Comparison of ENCODE assay signal across 8 mouse cellular contexts in genomic region chr10:10408166-10408565, GRCm38 (mm10).
DNase-seq lines count a peak whose midpoint lies in the region; ATAC-seq and TF ChIP-seq lines count a peak whose summit lies in the region.

No protein-coding gene starts in this region.

- peak; percentile 88 for TF ChIP-seq CTCF in layer of hippocampus, adult 2 months (conservative IDR thresholded peaks at IDR 0.05)
- TF ChIP-seq CTCF in cerebellum, adult 2 months (IDR thresholded peaks at IDR 0.05; ENCODE audit: borderline replicate concordance, insufficient read depth, low read depth, low read length), result peak; percentile 24; the same call in 1 of the 2 replicates

- peak; percentile 88 for ATAC-seq in hindbrain, embryonic 14.5 days (ENCODE audit: low FRiP score)
- peak; percentile 89 for ATAC-seq in monocyte, adult 5-6 weeks (replicated peaks; ENCODE audit: insufficient number of reproducible peaks, low FRiP score, low TSS enrichment, poor library complexity, severe bottlenecking)

- no peaks in the 10 kb centered on the region for H3K27me3 ChIP-seq in cerebellum, adult 2 months (ENCODE audit: control insufficient read depth, insufficient read depth, low read length)
- no peaks in the 10 kb centered on the region for H3K27me3 ChIP-seq in hindbrain, embryonic 14.5 days (ENCODE audit: control insufficient read depth, insufficient read depth, low read length)

- WGBS in cerebellum, adult 2 months, result 7% methylated on average over 3 of the region's 3 CpGs
- WGBS in hindbrain, embryonic 14.5 days, result 49% methylated on average over 3 of the region's 3 CpGs

- peak; percentile 26 to 76 for DNase-seq in layer of hippocampus, adult 2 months (ENCODE audit: low spot score in 2 of 2)
- no peak for DNase-seq in layer of hippocampus, adult 8-10 months (ENCODE audit: low spot score in 2 of 2)
- peak; percentile 86 for DNase-seq in NIH3T3 (ENCODE audit: low read depth)
- peak in 1 of 2 experiments; percentile 67 for DNase-seq in cerebellum, adult 2 months
- DNase-seq in hindbrain, embryonic 14.5 days (ENCODE audit: low spot score), result peak; percentile 83
- no peak for DNase-seq in ovary, postnatal 36 days (ENCODE audit: low spot score)
- no peak for DNase-seq in spleen, adult 12 weeks (ENCODE audit: low spot score)

- no peaks in the 10 kb centered on the region for H3K9me3 ChIP-seq in hindbrain, embryonic 14.5 days (ENCODE audit: control insufficient read depth, low read length)

- no peak for TF ChIP-seq POLR2A in cerebellum, adult 2 months (IDR thresholded peaks at IDR 0.05; ENCODE audit: borderline replicate concordance, insufficient read depth, low read length)

- H3K4me1 ChIP-seq in cerebellum, adult 2 months (ENCODE audit: control insufficient read depth, insufficient read depth, low read length), result no peaks in the 10 kb centered on the region
- H3K4me1 ChIP-seq in hindbrain, embryonic 14.5 days (replicated peaks; ENCODE audit: control insufficient read depth, insufficient read depth, low read length), result no peaks in the 10 kb centered on the region

- no peaks in the 10 kb centered on the region for H3K36me3 ChIP-seq in hindbrain, embryonic 14.5 days (replicated peaks; ENCODE audit: control insufficient read depth, insufficient read depth)

- no peak overlapping the region for H3K27ac ChIP-seq in layer of hippocampus, adult 2 months
- H3K27ac ChIP-seq in cerebellum, adult 2 months (ENCODE audit: insufficient read depth, low read length), result no peak overlapping the region
- no peak overlapping the region for H3K27ac ChIP-seq in hindbrain, embryonic 14.5 days

- no peak overlapping the region for H3K9ac ChIP-seq in hindbrain, embryonic 14.5 days

- H3K4me3 ChIP-seq in layer of hippocampus, adult 2 months, result no peak overlapping the region
- H3K4me3 ChIP-seq in cerebellum, adult 2 months (replicated peaks; ENCODE audit: insufficient read depth, low read depth, low read length), result no peak overlapping the region
- H3K4me3 ChIP-seq in hindbrain, embryonic 14.5 days (replicated peaks; ENCODE audit: low read length), result no peak overlapping the region

- H3K4me2 ChIP-seq in hindbrain, embryonic 14.5 days (replicated peaks), result no peak overlapping the region

Comparison
In these comparisons a context has a peak if more than half of its experiments do, and no peak if none do; other contexts are left out.
1. DNase-seq: peak in layer of hippocampus, adult 2 months (2 of 2), NIH3T3 (single experiment) and hindbrain, embryonic 14.5 days (single experiment); none in layer of hippocampus, adult 8-10 months (0 of 2), ovary, postnatal 36 days (single experiment) and spleen, adult 12 weeks (single experiment).